Mouse (Mus musculus): ENCODE data around the gene B4galt2. TPM values are rescaled to one million over a fixed set of nuclear protein-coding genes. Genes with fewer than 3 reads are reported as not detected.

B4galt2 gene
- total RNA-seq, 2 experiments from 2014 or later: 7.5 to 8.0 TPM

DNA sequence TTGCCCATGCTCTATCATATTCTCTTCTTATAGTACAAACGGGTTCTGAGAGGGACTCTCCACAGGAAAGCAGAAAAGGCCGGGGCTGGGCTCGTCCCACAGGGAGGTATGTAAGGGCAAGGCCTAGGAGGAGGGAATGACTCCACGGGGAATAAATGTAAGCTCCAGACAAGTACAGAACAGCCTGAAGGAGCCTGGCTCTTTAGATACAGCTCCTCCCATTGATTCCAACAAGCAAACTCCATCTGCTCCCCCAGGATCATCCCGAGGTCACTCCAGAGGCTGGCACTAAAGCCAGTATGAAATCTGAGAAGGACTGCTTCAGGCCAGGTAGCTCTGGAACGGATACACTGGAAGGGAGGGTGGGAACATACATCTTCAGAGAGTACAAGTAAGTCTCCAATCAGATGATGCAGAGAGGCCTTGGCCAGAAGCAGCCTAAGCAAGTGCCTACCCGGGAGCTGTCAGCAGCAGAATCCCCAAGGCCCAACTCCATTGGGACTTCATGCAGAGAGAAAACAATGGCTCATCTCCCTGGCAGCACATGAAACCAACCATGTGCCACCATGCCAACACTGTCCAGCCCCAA, 29.5 kb upstream of the B4galt2 start:
- no peak for DNase-seq
- intact Hi-C loops (cut with DNase I): no loop called here

DNA sequence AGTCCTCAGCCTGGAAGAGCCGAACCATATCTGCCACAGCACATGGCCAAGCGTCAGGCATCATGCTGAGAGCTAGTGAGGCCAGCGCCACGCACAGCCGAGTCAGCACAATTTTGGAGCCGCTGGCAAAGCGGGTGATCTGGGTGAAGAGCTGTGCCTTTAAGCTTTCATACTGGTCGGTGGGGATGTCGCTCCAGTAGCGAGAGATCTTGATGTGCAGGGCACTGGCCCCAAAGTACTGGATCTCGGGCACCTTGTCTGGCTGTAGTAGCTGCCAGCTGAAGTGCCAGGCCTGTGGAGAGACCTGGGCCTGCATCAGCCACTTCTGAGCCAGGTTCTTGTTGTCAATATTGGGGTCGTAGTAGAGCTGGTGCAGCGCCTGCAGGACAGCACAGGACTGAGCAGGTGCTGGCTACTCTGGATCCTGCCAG, 28.9 kb upstream of the B4galt2 start:
- intact Hi-C loops (cut with DNase I): no loop called here
- DNase-seq: no peak

DNA sequence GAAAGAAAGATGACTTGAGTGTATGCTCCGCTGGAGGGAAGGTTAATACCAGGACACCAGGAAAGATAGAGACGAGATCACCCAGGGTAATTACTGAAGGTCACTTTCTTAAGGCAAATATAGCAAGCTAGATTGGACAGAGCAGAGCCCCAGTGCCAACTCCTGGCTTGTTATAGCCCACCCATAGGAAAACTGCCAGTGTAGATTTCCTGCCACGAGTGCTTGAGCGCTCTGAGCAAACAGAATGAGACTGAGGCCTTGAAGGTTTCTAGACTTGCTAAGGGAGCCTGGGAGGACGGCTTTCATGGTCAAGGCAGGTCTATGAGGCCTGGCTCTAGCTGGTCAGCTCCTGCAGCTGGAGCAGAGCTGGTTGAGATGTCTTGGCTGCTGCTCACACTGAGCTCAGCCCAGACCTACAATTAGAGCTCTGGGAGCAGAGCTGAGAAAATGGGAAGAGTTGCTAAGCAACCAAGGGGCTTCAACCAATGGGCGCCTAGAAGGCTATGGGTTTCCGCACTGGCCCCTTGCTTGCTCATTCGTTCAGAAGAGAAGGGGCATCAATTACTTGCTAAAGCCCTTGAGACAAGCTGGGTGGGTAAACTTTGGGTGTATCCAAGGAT, 25.7 kb upstream of the B4galt2 start:
- no peak for DNase-seq
- intact Hi-C loops (cut with DNase I): no loop called here

DNA sequence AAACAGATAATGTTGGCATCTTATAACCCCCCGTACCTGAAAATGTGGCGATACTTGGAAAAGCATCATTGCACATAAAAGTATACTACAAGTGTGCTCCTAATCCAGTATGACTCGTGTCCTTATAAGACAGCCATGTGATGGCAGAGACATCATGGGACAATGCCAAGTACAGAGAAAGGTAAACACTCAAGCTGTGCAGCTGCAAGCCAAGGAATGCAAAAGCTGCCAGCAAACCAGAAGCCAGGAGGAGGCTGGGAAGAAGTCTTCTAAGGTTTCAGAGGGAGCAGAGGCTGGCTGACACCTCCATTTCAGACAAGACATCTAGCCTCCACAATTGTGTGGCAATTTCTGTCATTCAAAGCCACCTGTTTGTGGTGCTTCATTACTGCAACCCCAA, 22.9 kb upstream of the B4galt2 start:
- no peak for DNase-seq
- intact Hi-C loops (cut with DNase I): no loop called here

DNA sequence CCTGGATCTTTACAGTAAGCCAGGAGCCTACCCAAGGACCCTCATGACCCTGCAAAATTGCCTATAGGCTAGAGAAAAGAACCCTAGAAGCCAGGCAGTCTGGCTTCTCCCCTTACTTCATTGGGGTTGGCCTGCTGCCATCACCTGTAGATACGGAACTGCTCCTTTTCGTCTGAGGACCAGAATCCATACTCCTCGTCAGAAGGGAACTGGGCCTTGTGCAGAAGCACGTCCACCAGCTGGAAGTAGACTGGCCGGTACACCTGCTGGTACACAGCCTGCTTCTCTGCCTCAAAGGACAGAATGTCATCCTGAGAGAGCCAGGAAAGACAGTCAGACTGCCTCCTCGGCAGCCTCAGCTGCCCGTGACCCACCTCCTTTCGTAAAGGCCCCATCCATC, 21.5 kb upstream of the B4galt2 start:
- DNase-seq: no peak
- intact Hi-C loops (cut with DNase I): no loop called here

DNA sequence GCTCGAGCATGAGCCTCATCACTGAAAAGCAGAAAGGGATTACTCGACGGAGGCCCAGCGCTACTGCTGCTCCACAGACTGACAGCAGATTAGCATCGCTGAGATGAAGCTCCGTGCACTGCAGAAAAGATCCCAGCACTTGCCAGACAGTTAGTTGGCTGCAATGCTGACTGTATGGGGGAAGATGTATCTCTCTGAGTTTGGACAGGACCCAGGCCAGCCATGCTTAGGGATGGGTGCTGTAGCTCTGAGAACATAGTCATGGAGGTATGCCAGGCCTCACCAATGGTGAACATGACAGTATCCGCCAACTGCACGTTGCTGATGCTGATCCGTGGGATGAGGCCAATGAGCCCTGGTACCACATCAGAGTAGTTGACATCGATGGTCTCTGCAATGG, 20.8 kb upstream of the B4galt2 start:
- intact Hi-C loops (cut with DNase I): no loop called here
- DNase-seq: no peak

DNA sequence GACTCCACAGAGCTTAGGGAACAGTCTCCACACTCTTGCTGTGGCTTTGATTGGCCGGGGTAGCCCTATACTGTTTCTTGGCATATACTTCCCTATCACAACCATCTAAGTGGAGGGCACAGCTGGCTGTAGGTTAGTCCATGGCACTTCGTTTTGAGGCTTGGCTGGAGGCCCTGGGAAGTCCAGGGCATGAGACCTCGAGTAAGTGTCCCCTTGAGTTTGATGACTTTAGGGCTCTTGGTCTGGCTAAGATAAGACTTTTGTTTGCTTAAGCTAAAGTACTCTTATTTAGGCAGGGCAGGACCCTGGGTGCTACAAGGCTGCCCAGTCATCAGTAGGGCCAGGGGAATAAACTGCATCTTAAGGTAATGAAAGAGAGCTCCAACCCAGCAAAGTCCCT, 14.8 kb upstream of the B4galt2 start:
- intact Hi-C loops (cut with DNase I): no loop called here

DNA sequence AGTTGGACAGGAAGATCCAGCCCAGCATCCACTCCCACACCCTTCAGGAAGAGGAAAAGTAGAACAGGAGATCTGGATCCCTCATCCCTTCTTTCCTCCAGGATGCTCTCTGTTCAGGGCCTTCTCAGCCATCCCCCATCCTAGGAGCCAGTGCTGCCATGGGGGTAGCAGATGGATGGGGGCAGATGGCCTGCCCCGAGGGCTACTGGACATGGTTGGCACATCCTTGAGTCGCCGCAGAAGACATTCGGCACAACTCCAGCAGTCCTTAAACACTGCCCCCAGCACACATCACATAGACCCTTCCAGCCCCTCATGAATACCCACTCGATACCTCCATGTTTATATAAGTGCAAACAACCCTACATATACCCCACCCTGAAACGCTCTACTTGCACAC, 12.7 kb upstream of the B4galt2 start:
- intact Hi-C loops (cut with DNase I): no loop called here
- no peak for DNase-seq

More for the DNA sequence above, 14.8 kb upstream of the B4galt2 start:
- DNase-seq: no peak

DNA sequence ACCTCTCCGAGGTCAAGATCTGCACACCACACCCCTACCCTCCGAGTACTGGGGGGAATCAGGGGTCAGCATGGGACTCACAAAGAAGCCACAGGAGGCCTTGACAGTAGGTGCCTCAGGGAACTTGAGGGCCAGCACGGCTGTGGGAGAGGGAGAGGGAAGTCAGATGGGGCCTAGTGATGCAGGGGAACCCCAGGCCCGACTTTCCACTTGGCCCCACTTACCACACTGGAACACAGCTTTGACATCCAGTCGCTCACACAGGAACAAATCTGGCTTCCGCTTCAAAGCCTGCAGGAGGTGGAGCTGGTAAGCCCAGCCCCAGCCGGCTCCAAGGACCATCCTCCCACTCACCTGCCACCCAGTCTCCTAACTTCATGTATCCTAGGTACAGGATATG, 12.1 kb upstream of the B4galt2 start:
- intact Hi-C loops (cut with DNase I): no loop called here
- no peak for DNase-seq

DNA sequence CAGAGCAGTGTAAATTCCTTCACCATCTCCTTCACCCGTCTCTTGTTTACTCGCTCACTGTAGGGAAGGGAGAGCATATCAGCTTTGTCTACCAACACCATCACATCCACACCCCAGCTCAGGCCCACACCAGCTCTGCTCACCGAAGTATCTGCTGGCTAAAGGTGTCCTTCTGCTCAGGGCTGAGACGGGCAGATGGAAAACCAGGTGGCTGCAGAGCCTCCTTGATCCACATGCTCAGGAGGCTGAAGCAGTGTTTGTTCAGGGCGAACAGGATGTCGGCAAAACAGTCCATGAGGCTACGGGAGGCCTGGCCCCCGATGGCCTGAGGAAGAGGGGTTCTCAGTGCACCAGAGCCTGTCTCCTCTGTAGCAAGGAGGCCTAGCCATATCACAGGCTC, 11.3 kb upstream of the B4galt2 start:
- intact Hi-C loops (cut with DNase I): no loop called here
- DNase-seq: no peak

DNA sequence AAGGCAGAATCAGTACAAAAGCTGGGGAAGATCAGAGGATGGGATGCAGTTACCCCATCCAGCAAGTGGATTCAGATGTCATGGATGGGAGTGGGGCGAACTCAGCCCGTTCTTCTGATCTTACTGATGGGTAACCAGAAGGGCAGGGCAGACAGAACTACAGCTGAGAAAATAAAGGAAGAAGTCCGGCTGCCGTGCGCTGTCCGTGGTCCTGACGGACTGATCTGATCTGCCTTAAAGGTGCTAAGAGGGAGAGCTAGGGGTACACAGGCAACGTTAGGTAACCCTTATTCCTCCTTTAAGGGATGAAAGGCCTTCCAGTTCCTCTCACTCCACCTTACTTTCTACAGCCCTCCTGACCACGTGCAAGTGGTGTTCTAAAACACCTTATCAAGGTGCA, 10.1 kb upstream of the B4galt2 start:
- intact Hi-C loops (cut with DNase I): loop anchor here (2.0 kb wide), 1 partner anchor 21 kb away; the partner anchor contains the start of gene Ipo13
- peak; percentile 68 to 72 for DNase-seq

DNA sequence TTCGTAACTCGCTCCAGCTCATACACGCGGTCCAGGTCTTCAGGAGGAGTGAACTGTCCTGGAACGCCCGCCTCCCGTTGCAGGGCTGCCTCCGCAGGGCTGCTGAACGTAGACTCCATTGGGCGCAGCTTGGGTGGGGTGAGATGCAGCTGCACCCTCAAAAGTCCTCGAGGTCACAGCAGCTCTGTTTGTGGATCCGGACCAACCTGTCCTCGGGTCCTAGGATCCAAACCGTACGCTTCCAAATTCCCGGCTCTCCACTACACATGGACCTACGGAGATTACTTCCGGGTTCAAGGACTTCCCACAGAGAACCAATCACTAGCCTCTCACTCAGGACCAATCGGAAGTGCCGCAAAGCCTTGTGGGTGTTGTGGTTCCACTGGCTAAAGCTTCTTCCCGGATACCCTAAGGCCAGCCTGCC, 8.5 kb upstream of the B4galt2 start, which contains the start of gene Dph2:
TSS of gene Dph2 (minus strand) at position 295 of the 424 bp plus-strand sequence.
- DNase-seq: peak; percentile 75 to 80
- intact Hi-C loops (cut with DNase I): loop anchor here (2.0 kb wide), 1 partner anchor 23 kb away; the partner anchor contains the start of gene Ipo13

DNA sequence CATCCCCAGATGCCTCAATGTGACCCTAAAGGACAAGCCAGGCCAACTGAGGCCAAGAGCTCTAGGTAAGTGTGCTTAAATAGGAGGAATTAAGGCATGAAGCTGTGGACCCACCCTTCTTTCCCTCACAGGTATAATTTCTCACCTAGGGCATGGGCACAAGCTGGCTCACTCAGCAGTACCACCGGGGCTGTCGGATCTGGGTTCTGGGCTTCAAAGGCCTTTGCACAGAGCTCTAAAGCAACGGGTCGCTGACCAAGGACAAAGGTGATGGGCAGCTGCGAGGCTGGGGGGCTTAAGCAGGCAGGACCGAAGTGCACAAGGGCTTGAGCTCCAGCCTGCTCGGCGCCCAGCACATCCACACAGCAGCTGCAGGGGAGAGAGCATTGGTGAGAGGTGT, 7.5 kb upstream of the B4galt2 start:
- intact Hi-C loops (cut with DNase I): no loop called here
- no peak for DNase-seq

DNA sequence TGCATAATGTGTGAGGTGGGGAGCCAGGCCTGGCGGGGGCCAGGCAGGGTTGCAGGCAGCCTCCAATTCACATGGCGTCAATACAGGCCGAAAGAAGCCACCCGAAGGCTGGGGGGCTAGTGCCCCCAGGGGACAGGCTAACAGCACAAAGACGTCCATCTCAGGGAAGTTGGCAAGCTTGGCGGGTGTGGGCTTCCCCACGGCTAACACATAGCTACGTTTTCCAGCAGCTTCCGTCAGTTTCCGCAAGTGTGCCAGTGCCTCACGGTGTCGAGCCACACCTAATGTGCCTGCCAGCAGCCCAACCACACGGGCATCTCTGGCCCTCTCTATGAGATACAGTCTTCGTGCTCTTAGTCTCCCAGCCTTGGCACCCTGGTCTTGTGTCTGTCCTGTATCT, 6.7 kb upstream of the B4galt2 start:
- intact Hi-C loops (cut with DNase I): no loop called here
- DNase-seq: no peak

DNA sequence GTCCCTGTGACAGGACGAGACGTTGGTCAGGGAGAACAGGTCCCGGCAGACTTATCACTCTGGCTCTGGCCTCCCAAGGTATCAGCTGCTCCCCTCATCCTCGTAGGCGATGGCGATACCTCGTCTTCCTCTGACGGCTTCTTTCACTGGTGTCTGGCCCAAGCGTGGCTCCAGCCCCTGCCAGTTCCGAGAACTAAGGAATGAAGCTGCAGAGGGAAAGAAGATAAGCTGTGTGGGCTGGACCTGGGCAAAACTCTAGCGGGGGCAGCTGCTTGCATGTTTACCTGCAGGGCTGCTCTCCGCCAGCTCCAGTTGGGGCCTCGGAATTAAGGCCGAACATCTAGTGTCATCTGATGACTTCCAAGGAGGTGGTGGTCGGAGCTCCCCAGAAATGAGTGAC, 6.2 kb upstream of the B4galt2 start:
- DNase-seq: no peak
- intact Hi-C loops (cut with DNase I): no loop called here

DNA sequence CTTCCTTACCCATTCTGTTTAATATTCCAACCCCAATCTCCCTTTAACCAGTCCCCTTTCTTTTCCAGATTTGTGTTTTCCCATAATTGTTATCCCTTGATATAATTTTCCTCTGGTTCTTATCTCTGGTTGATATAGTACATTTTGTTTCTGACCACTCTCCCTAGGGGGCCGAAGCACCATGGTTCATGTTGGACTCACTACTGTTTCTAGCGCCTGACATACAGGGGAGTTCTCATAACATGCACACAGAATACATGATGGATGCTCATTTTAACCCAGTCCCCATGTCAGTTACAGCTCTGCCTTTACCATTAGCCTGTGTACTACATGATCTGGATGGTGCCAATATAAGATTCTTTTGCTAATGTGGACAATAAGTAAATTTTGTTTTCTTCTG, 4.6 kb upstream of the B4galt2 start:
- intact Hi-C loops (cut with DNase I): no loop called here
- DNase-seq: no peak

DNA sequence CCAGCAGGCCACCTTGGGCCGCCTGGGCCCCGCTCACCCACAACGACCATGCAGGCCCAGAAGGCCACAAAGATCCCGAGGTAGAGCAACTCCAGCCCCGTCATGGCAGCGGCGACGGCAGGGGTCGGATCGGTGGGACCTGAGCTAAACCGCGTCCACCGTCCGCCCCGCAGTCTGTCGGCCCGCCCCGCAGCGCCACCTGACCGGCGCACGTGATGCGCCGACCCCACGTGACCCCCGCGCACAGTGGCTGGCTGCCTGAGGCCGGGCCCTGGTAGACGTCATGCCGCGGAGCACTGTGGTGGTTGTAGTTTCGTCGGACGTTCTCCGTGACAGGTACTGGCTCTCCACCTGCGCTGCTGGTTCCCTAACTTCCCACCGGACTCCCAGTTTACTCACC, 3.8 kb upstream of the B4galt2 start, which contains the start of gene Atp6v0b:
TSS of gene Atp6v0b (minus strand) at position 201 of the 400 bp plus-strand sequence.
- peak; percentile 95 to 96 for DNase-seq
- intact Hi-C loops (cut with DNase I): no loop called here

DNA sequence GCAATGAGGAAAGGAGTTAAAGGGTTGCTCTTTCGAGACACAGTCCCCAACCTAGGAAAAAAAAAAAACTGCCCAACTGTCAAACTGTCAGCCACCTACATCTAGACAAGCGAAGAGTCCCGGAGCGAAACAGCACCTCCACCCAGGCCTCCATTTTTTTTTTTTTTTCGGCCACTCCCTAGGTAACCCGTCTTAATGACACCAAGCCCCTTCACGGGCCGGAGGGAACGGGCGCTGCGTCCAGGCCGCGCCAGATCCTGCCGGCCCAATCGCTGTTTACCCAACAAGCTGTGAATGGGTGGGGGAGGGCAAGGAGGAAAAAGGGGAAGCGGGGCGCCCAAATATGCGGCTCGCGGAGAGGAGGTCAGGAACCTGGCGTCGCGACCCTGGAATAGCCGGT, 3.4 kb upstream of the B4galt2 start:
- intact Hi-C loops (cut with DNase I): no loop called here
- peak in 1 of 2 experiments; percentile 21 for DNase-seq

DNA sequence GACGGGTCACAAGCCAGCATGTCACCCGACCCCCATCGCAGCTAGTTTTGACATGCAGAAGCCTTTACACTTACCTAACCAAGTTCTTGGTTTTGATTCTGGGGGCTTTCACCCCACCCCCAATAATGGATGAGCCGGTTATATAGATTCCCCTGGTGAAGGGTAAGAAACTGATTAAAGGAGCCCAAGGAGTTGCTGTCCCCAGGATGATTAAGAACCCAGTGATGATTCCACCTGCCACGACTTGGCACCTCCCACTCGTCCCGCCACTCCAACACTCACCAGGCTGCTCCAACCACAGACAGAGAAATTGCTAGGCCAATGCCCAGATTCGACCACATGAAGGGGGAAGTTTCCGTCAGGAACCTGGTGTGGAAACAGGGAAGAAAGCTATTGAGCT, 2.7 kb upstream of the B4galt2 start:
- DNase-seq: no peak
- intact Hi-C loops (cut with DNase I): no loop called here

DNA sequence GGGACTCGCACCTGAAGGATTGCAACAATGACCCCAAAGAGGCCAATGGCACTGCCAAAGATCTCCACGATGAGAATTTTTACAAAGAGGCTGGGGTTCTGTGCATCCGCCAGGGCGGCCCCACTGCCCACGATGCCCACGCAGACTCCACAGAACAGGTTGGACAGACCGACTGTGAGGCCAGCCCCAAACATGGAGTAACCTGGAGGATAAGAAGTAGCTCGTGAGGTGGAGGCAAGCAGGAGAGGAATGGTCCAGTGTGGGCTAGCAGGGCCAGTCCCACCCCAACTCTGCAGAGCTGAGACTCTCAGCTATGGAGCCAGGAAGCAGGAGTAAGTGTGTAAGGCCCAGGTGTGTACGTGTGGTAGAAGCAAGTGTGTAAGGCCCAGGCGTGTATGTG, 1.8 kb upstream of the B4galt2 start:
- intact Hi-C loops (cut with DNase I): no loop called here
- no peak for DNase-seq

DNA sequence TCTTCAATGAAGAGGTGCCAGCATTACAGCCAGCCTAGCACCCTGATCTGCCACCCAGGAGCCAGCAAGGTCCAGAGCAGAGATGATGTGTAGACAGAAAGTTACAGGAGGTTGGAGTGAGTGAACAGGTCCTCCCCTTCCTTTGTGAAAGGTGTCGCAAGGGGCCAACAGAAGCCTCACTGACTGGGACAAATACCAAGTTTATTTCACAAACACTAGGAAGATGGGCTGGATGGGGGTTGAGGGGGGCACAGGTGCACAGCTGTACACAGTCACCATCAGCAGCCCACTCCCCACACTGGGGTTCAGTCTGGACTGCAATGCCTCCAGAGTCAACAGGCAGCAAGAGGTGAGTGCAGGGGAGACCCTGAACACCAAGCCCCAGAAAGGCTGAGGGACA, 859 bp upstream of the B4galt2 start:
- no peak for DNase-seq
- intact Hi-C loops (cut with DNase I): no loop called here

DNA sequence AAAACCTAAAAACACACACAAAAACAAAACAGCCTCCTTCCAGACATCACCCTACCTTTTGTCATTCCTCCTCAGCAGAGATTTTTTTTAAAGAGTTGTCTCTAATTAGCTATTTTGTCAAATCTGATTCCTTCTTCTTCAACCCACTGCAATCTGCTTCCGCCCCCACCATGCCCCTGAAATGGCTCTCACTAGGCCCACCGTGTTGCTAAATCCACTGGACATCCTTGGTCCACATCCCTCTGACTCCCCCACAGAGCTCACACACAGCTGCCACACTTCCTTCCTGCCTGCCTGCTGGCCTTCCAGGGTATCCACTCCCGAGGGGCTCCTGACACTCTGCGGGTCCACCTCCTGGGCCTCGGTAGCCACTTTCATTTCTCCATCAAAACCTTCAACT, 4.6 kb downstream of the B4galt2 start:
- no peak for DNase-seq

More for the DNA sequence above, 4.6 kb downstream of the B4galt2 start:
- intact Hi-C loops (cut with DNase I): no loop called here

Data from heart, postnatal 14 days (tissue).